Mouse (Mus musculus) E14TG2a.4 (cell line): ENCODE results near the gene Gm20538.

Experiments
- CTCF ChIP-seq: conservative IDR thresholded peaks from 2 replicates; pipeline ENCODE4 v1.5.1; 2014; ENCODE audit warnings: low read length
- NANOG ChIP-seq: IDR thresholded peaks from 2 replicates; pipeline ENCODE4 v1.6.1; 2014; ENCODE audit warnings: borderline replicate concordance, low read length, mixed read lengths
- POU5F1 ChIP-seq: IDR thresholded peaks from 2 replicates; pipeline ENCODE4 v1.6.1; 2014; ENCODE audit warnings: low read length, borderline replicate concordance

GRCm38 (mm10) chr19:44501925-44502324, 50.7 kb downstream of the Gm20538 start:
- TF ChIP-seq CTCF: no peak
- TF ChIP-seq NANOG: no peak
- no peak for TF ChIP-seq POU5F1
